Mouse (Mus musculus) gastrocnemius, postnatal 14 days (tissue): Measurements from ENCODE around the gene Alg1. TPM values are rescaled to one million over a fixed set of nuclear protein-coding genes. Genes with fewer than 3 reads are reported as not detected.

Source experiments
- DNase-seq: peaks from one replicate; pipeline ENCODE4 v3.0.0; 2021; ENCODE audit warnings: mixed read lengths
- intact Hi-C: fragments of 180-260 bp; cut with DNase I; formaldehyde crosslinking; loops from one replicate; pipeline ENCODE4 v1.15.1; 2025; ENCODE audit warnings: low total_unique reads
- long read RNA-seq, 2 experiments: library from polyadenylated mRNA; stranded (forward); transcript quantifications; one replicate each; pipeline ENCODE4 v2.0.0; 2021
- total RNA-seq, 2 experiments: library from RNA; stranded (reverse); gene quantifications; 2 replicates each; pipeline ENCODE4 v1.2.3; 2021

Alg1 gene
- 10 to 100 TPM; 10.2 to 11.2 TPM for total RNA-seq
- long read RNA-seq, experiment 1, transcript Alg1-202 (13 exons, 1,755 nt), result major isoform, 19 of 24 reads
- long read RNA-seq, experiment 1, partial matches to known transcripts, result 1 of 24 reads
- long read RNA-seq, experiment 1, other reads (novel, unspliced or antisense), result 4 of 24 reads
- long read RNA-seq, experiment 2, transcript Alg1-202 (13 exons, 1,755 nt), result major isoform, 18 of 27 reads
- long read RNA-seq, experiment 2, partial matches to known transcripts, result 4 of 27 reads
- long read RNA-seq, experiment 2, other reads (novel, unspliced or antisense), result 5 of 27 reads

GRCm38 (mm10) chr16:5233418-5234313 is at the start of gene Alg1:
Alg1 (plus strand) TSS chr16:5233621.
- peak; percentile 96 for DNase-seq
- intact Hi-C loops, result no loop called here

GRCm38 (mm10) chr16:5184101-5184500 is 49.3 kb upstream of the Alg1 start:
- intact Hi-C loops, result no loop called here

GRCm38 (mm10) chr16:5184956-5185355 is 48.5 kb upstream of the Alg1 start:
- intact Hi-C loops, result no loop called here
- peak; percentile 47 for DNase-seq

More at GRCm38 (mm10) chr16:5184101-5184500, 49.3 kb upstream of the Alg1 start:
- DNase-seq, result no peak

GRCm38 (mm10) chr16:5185691-5186090 is 47.7 kb upstream of the Alg1 start:
- DNase-seq, result peak; percentile 49
- intact Hi-C loops, result no loop called here

- intact Hi-C loops, result no loop called here
- peak; percentile 45 for DNase-seq
Measured at GRCm38 (mm10) chr16:5186234-5186633, 47.2 kb upstream of the Alg1 start.

- DNase-seq, result peak; percentile 54
- intact Hi-C loops, result loop anchor here (5.0 kb wide), 1 partner anchor 48 kb away; the partner anchor contains the start of gene Sec14l5
Measured at GRCm38 (mm10) chr16:5195080-5195479, 38.3 kb upstream of the Alg1 start.

GRCm38 (mm10) chr16:5202681-5203080 is 30.7 kb upstream of the Alg1 start:
- no peak for DNase-seq
- intact Hi-C loops, result loop anchor here (2.0 kb wide), 1 partner anchor 42 kb away; no protein-coding TSS in a partner anchor

- DNase-seq, result no peak
- intact Hi-C loops, result loop anchor here (2.0 kb wide), 1 partner anchor 42 kb away; no protein-coding TSS in a partner anchor
Measured at GRCm38 (mm10) chr16:5203200-5203599, 30.2 kb upstream of the Alg1 start.

- peak; percentile 80 for DNase-seq
- intact Hi-C loops, result loop anchor here (2.0 kb wide), 1 partner anchor 41 kb away; no protein-coding TSS in a partner anchor
Measured at GRCm38 (mm10) chr16:5203668-5204433, 29.6 kb upstream of the Alg1 start, which contains the start of gene Nagpa. Nagpa (minus strand) TSS chr16:5204012.

GRCm38 (mm10) chr16:5205431-5205970 is 27.9 kb upstream of the Alg1 start:
- no peak for DNase-seq
- intact Hi-C loops, result no loop called here

- intact Hi-C loops, result no loop called here
- no peak for DNase-seq
Measured at GRCm38 (mm10) chr16:5206051-5206450, 27.4 kb upstream of the Alg1 start.

GRCm38 (mm10) chr16:5210365-5210764 is 23.1 kb upstream of the Alg1 start:
- intact Hi-C loops, result no loop called here
- DNase-seq, result no peak

- intact Hi-C loops, result no loop called here
- no peak for DNase-seq
Measured at GRCm38 (mm10) chr16:5212150-5212549, 21.3 kb upstream of the Alg1 start.

- intact Hi-C loops, result no loop called here
- no peak for DNase-seq
Measured at GRCm38 (mm10) chr16:5214126-5214525, 19.3 kb upstream of the Alg1 start.

- intact Hi-C loops, result no loop called here
- DNase-seq, result no peak
Measured at GRCm38 (mm10) chr16:5216686-5217085, 16.7 kb upstream of the Alg1 start.

GRCm38 (mm10) chr16:5217341-5218133 is 15.9 kb upstream of the Alg1 start:
- intact Hi-C loops, result no loop called here

GRCm38 (mm10) chr16:5221403-5221802 is 12.0 kb upstream of the Alg1 start:
- intact Hi-C loops, result no loop called here
- no peak for DNase-seq

More at GRCm38 (mm10) chr16:5217341-5218133, 15.9 kb upstream of the Alg1 start:
- no peak for DNase-seq

GRCm38 (mm10) chr16:5222140-5222539 is 11.3 kb upstream of the Alg1 start, which contains the start of gene AU021092:
AU021092 (minus strand) TSS chr16:5222299.
- intact Hi-C loops, result no loop called here

More at GRCm38 (mm10) chr16:5222140-5222539, 11.3 kb upstream of the Alg1 start, which contains the start of gene AU021092:
- DNase-seq, result no peak
